Mouse (Mus musculus): ENCODE measurements around the gene Mapre3.

- no peak for TF ChIP-seq HCFC1 (IDR thresholded peaks at IDR 0.05; ENCODE audit: borderline replicate concordance, insufficient read depth, low read length)
- TF ChIP-seq MAFK (IDR thresholded peaks at IDR 0.05; ENCODE audit: insufficient read depth, low read depth, low read length), result no peak
- no peak for TF ChIP-seq CHD2 (IDR thresholded peaks at IDR 0.05; ENCODE audit: low read depth, low read length)
These were observed 48.7 kb upstream of the Mapre3 start for GRCm38 (mm10) chr5:30765596-30766370.

Data from ES-E14 (cell line).